Mouse (Mus musculus): ENCODE measurements around the gene Slco3a1. TPM values are rescaled to one million over a fixed set of nuclear protein-coding genes. Genes with fewer than 3 reads are reported as not detected.

The Slco3a1 gene
- polyA plus RNA-seq, 1 experiment from 2014 or later: 42.8 TPM

- TF ChIP-seq CTCF (IDR thresholded peaks at IDR 0.05) (no peak), EP300 (IDR thresholded peaks at IDR 0.05) (peak; percentile 64)
- ATAC-seq (peak; percentile 75), DNase-seq (ENCODE audit: low spot score) (peak; percentile 69)
- Histone ChIP-seq H3K4me3 (ENCODE audit: low read depth, low read length) (no peak overlapping the region), H3K9ac (replicated peaks; ENCODE audit: low read depth) (no peak overlapping the region), H3K27me3 (replicated peaks; ENCODE audit: insufficient read depth, low read length) (no peaks in the 10 kb centered on the region), H3K27ac (ENCODE audit: low read length) (no peak overlapping the region), H3K36me3 (ENCODE audit: insufficient read depth, low read length) (no peaks in the 10 kb centered on the region), H3K9me3 (ENCODE audit: low read length) (no peaks in the 10 kb centered on the region), H3K4me1 (ENCODE audit: insufficient read depth, low read depth, low read length) (peaks cover 7% of the 10 kb centered on the region; the same call in 1 of the 2 replicates), H3K4me2 (replicated peaks; ENCODE audit: low read depth, low read length) (no peak overlapping the region)
- WGBS: 63% methylated on average over 1 of the region's 1 CpGs
Measured at GRCm38 (mm10) chr7:74425941-74426340, 128.6 kb downstream of the Slco3a1 start.

DNA sequence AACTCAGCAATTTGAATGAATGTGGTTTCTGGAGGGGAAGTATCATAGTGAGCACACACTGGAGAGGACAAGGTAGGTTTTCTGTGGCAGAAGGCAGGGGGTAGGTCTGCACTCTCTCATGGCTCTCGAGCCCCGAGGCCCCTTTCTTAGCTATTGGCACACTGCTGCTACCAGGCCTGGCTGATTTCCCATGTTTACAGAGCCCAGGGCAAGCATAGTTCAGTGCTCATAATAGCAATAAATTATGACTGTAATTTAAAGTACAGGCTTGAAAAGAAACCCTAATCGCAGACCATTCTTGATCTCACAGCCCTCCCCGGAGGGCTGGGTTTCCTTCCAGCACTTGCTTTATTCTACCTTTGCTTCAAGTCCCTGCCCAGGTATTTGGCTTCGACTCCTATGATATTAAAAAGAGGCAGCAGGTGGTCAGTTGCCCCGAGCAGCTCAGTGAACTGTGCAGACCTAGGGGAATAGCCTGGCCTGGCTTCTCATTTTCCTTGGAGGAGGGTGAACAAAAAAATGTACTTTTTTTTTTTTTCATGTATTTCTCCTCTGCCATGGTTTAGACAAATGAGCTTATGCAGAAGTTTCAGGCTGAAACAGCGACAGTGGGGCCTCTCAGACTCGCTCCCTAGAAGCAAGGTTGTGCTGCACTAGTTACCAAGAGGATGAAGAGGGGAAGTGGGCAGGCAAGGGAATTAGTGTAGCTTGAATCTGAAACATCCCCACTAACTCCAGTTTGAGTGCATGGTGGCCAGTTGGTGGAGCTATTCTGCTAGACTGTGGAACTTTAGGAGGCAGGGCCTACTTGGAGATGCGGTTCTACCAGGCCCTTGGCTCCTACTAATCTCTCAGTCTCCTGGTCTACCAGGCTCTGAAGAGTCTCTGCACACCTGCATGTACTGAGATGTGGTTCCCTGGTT is 130.4 kb downstream of the Slco3a1 start:
- no peaks in the 10 kb centered on the region for H3K9me3 ChIP-seq (ENCODE audit: low read length)
- no peaks in the 10 kb centered on the region for H3K36me3 ChIP-seq (ENCODE audit: insufficient read depth, low read length)
- DNase-seq (ENCODE audit: low spot score) (peak; percentile 64), ATAC-seq (peak; percentile 52)
- no peak overlapping the region for H3K9ac ChIP-seq (replicated peaks; ENCODE audit: low read depth)
- TF ChIP-seq CTCF (IDR thresholded peaks at IDR 0.05) (peak; percentile 76), EP300 (IDR thresholded peaks at IDR 0.05) (no peak)
- no peak overlapping the region for H3K4me2 ChIP-seq (replicated peaks; ENCODE audit: low read depth, low read length)
- 30% methylated on average over 9 of the region's 9 CpGs for WGBS
- H3K4me3 ChIP-seq (ENCODE audit: low read depth, low read length): no peak overlapping the region
- H3K27ac ChIP-seq (ENCODE audit: low read length): peak overlapping the region; percentile 43; the same call in 1 of the 2 replicates
- H3K27me3 ChIP-seq (replicated peaks; ENCODE audit: insufficient read depth, low read length): no peaks in the 10 kb centered on the region
- H3K4me1 ChIP-seq (ENCODE audit: insufficient read depth, low read depth, low read length): peaks cover 7% of the 10 kb centered on the region; the same call in 1 of the 2 replicates

DNA sequence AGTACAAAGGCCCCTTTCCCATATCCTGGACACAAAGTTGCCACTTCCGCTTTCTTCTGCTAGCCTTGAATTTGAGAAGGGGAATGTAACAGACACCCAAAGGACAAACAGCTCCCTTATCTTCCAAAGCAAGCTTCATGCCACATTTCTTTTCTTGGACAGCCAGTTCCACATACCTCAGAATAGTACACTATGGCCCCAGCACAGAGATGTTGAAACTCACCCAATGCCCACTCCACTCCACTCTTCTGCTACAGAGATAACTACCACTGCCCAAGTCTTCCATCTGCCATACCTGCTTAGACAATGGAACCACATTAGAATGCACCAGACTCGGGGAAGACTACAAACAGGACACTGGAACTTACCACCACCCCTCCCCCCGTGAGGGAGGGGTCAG is 131.3 kb downstream of the Slco3a1 start:
- Histone ChIP-seq H3K4me2 (replicated peaks; ENCODE audit: low read depth, low read length) (no peak overlapping the region), H3K36me3 (ENCODE audit: insufficient read depth, low read length) (no peaks in the 10 kb centered on the region), H3K9me3 (ENCODE audit: low read length) (no peaks in the 10 kb centered on the region), H3K27me3 (replicated peaks; ENCODE audit: insufficient read depth, low read length) (no peaks in the 10 kb centered on the region), H3K9ac (replicated peaks; ENCODE audit: low read depth) (no peak overlapping the region), H3K27ac (ENCODE audit: low read length) (no peak overlapping the region), H3K4me3 (ENCODE audit: low read depth, low read length) (no peak overlapping the region), H3K4me1 (ENCODE audit: insufficient read depth, low read depth, low read length) (peaks cover 7% of the 10 kb centered on the region; the same call in 1 of the 2 replicates)
- TF ChIP-seq CTCF (IDR thresholded peaks at IDR 0.05) (no peak), EP300 (IDR thresholded peaks at IDR 0.05) (peak; percentile 84)
- no peak for DNase-seq (ENCODE audit: low spot score)
- ATAC-seq: no peak
- WGBS: 60% methylated on average over 3 of the region's 3 CpGs

DNA sequence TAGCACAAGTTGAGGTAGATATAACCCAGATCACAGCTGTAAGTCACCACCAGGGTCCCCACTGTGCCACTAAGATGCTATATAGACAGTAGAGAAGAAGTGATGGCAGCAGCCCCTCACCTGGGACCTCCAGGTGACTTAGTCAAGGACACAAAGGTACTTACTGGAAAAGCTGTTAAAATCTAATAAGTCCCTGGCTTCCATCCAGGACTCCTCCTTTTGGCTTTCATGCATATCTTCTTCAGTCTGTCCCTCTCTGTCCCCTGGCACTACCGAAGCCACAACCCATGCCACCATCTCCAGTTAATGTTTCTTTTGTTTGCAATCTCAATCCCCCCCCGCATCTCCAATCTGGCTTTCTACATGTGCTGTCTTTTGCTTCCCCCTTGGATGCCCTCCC is 131.8 kb downstream of the Slco3a1 start:
- no peak for TF ChIP-seq CTCF (IDR thresholded peaks at IDR 0.05)
- no peak for TF ChIP-seq EP300 (IDR thresholded peaks at IDR 0.05)
- H3K4me1 ChIP-seq (ENCODE audit: insufficient read depth, low read depth, low read length): peaks cover 7% of the 10 kb centered on the region; the same call in 1 of the 2 replicates
- H3K27ac ChIP-seq (ENCODE audit: low read length): no peak overlapping the region
- H3K9ac ChIP-seq (replicated peaks; ENCODE audit: low read depth): no peak overlapping the region
- no peak overlapping the region for H3K4me3 ChIP-seq (ENCODE audit: low read depth, low read length)
- H3K4me2 ChIP-seq (replicated peaks; ENCODE audit: low read depth, low read length): no peak overlapping the region
- DNase-seq (ENCODE audit: low spot score) (no peak), ATAC-seq (no peak)
- H3K36me3 ChIP-seq (ENCODE audit: insufficient read depth, low read length): no peaks in the 10 kb centered on the region
- H3K9me3 ChIP-seq (ENCODE audit: low read length): no peaks in the 10 kb centered on the region
- 77% methylated on average over 2 of the region's 2 CpGs for WGBS
- H3K27me3 ChIP-seq (replicated peaks; ENCODE audit: insufficient read depth, low read length): no peaks in the 10 kb centered on the region

DNA sequence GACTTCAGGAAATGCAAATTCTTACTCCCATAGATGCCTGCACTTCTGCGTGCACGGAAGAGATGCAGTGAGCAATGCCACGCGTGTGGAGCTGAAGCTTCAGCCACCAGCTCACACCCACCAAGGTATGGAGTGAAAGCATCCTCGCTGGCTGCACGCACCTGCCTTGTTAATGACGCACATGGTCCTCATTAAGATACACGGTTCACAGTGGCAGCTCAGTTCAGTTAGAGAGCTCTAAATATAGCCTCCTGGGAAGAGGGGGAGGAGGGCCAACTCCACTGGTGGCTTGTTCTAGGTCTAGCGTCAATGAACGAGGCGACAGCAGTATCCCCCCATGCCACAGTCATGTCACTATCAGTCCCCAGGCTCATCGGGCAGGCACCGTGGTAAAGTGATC is 132.6 kb downstream of the Slco3a1 start:
- H3K36me3 ChIP-seq (ENCODE audit: insufficient read depth, low read length): no peaks in the 10 kb centered on the region
- no peak overlapping the region for H3K4me3 ChIP-seq (ENCODE audit: low read depth, low read length)
- WGBS: 64% methylated on average over 13 of the region's 13 CpGs
- H3K9me3 ChIP-seq (ENCODE audit: low read length): no peaks in the 10 kb centered on the region
- ATAC-seq (peak; percentile 38), DNase-seq (ENCODE audit: low spot score) (no peak)
- peaks cover 7% of the 10 kb centered on the region; the same call in 1 of the 2 replicates for H3K4me1 ChIP-seq (ENCODE audit: insufficient read depth, low read depth, low read length)
- TF ChIP-seq EP300 (IDR thresholded peaks at IDR 0.05): no peak
- no peak for TF ChIP-seq CTCF (IDR thresholded peaks at IDR 0.05)
- no peaks in the 10 kb centered on the region for H3K27me3 ChIP-seq (replicated peaks; ENCODE audit: insufficient read depth, low read length)
- H3K9ac ChIP-seq (replicated peaks; ENCODE audit: low read depth): no peak overlapping the region
- no peak overlapping the region for H3K4me2 ChIP-seq (replicated peaks; ENCODE audit: low read depth, low read length)
- H3K27ac ChIP-seq (ENCODE audit: low read length): no peak overlapping the region

- no peak overlapping the region for H3K27ac ChIP-seq (ENCODE audit: low read length)
- WGBS: 92% methylated on average over 2 of the region's 2 CpGs
Measured at GRCm38 (mm10) chr7:74421591-74421990, 133.0 kb downstream of the Slco3a1 start.

More at GRCm38 (mm10) chr7:74421591-74421990, 133.0 kb downstream of the Slco3a1 start:
- Histone ChIP-seq H3K36me3 (ENCODE audit: insufficient read depth, low read length) (no peaks in the 10 kb centered on the region), H3K4me2 (replicated peaks; ENCODE audit: low read depth, low read length) (no peak overlapping the region), H3K9me3 (ENCODE audit: low read length) (no peaks in the 10 kb centered on the region), H3K4me3 (ENCODE audit: low read depth, low read length) (no peak overlapping the region), H3K9ac (replicated peaks; ENCODE audit: low read depth) (no peak overlapping the region), H3K4me1 (ENCODE audit: insufficient read depth, low read depth, low read length) (peaks cover 7% of the 10 kb centered on the region; the same call in 1 of the 2 replicates), H3K27me3 (replicated peaks; ENCODE audit: insufficient read depth, low read length) (no peaks in the 10 kb centered on the region)
- no peak for TF ChIP-seq CTCF (IDR thresholded peaks at IDR 0.05)
- TF ChIP-seq EP300 (IDR thresholded peaks at IDR 0.05): no peak
- no peak for DNase-seq (ENCODE audit: low spot score)
- no peak for ATAC-seq

Measured in lung, postnatal 0 days (tissue).